Comparison of ENCODE assay signal across 22 mouse cellular contexts in the genomic region with DNA sequence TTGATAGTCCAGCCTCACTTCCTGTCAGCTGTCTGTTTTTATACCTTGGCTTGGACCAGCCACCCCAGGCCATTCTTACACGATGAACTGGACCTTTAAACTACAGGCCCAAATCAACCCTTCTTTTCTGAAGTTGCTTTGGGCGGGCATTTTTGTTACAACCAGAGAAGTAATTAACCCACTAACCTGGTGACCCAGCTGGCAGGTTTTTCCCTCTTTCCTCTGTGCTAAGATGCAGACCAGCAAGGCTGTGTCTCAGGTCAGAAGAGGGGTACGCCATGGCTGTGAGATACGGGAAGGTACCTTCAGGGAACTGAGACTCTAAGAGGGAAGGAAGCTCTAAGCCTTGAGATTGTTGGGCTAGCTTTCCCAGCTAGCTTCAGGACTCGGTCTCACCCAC.
"Had no signal": no experiment of that assay in that cellular context is flagged by ENCODE, and none has a peak within 500 bp of the region (broad histone marks: within the 10 kb centered on the region; RNA-seq: fewer than 3 reads in every experiment).

No protein-coding gene starts in this region.

- H3K9me3 ChIP-seq: limb, embryonic 10.5 days; limb, embryonic 13.5 days; liver, embryonic 12.5 days; liver, embryonic 15.5 days; lung, embryonic 15.5 days; midbrain, embryonic 13.5 days; neural tube, embryonic 13.5 days had no signal

- H3K4me3 ChIP-seq: layer of hippocampus, adult 2 months; limb, embryonic 10.5 days; limb, embryonic 13.5 days; liver, embryonic 12.5 days; liver, embryonic 15.5 days; lung, embryonic 15.5 days; megakaryocyte, embryonic 14.5 days; midbrain, embryonic 10.5 days; midbrain, embryonic 13.5 days; myocyte; neural tube, embryonic 13.5 days had no signal

- H3K36me3 ChIP-seq: limb, embryonic 10.5 days; limb, embryonic 13.5 days; liver, embryonic 12.5 days; liver, embryonic 15.5 days; lung, embryonic 15.5 days; midbrain, embryonic 10.5 days; midbrain, embryonic 13.5 days; neural tube, embryonic 13.5 days had no signal

- H3K4me2 ChIP-seq: limb, embryonic 13.5 days; liver, embryonic 12.5 days; liver, embryonic 15.5 days; lung, embryonic 15.5 days; midbrain, embryonic 13.5 days; neural tube, embryonic 13.5 days had no signal

- H3K27ac ChIP-seq: layer of hippocampus, adult 2 months; limb, embryonic 10.5 days; limb, embryonic 13.5 days; liver, embryonic 12.5 days; liver, embryonic 15.5 days; lung, embryonic 15.5 days; midbrain, embryonic 10.5 days; midbrain, embryonic 13.5 days; neural tube, embryonic 13.5 days had no signal

- H3K27me3 ChIP-seq: limb, embryonic 13.5 days; liver, embryonic 12.5 days; liver, embryonic 15.5 days; lung, embryonic 15.5 days; megakaryocyte, embryonic 14.5 days; midbrain, embryonic 13.5 days; neural tube, embryonic 13.5 days had no signal

- DNase-seq: layer of hippocampus, adult 9-11 months; liver; lung, adult 18-20 months; lung, postnatal 10 days; lung, postnatal 36 days; retina, postnatal 1 day; right cerebral cortex, postnatal 25 days; thymus, adult 18-20 months; thymus, postnatal 36 days had no signal

- ATAC-seq: intestine, embryonic 16.5 days; liver, embryonic 12.5 days; midbrain, embryonic 13.5 days; midbrain, embryonic 16.5 days had no signal

- H3K9ac ChIP-seq: limb, embryonic 13.5 days; liver, embryonic 12.5 days; liver, embryonic 15.5 days; lung, embryonic 15.5 days; midbrain, embryonic 13.5 days; neural tube, embryonic 13.5 days had no signal
